Mouse (Mus musculus) embryonic fibroblast, embryonic 13.5 days (primary cell): ENCODE measurements around the gene Med31.

ENCODE experiments used
- CTCF ChIP-seq: IDR thresholded peaks from 2 replicates; pipeline ENCODE4 v1.5.1; 2011; ENCODE audit warnings: mild to moderate bottlenecking, control low read depth, low read length, moderate library complexity, borderline replicate concordance; ENCODE audit not compliant: insufficient read depth
- POLR2A ChIP-seq: IDR thresholded peaks from 2 replicates; pipeline ENCODE4 v1.6.1; 2011; ENCODE audit warnings: low read depth, mild to moderate bottlenecking, control low read depth, low read length, moderate library complexity

GRCm38 (mm10) chr11:72205256-72205655, 10.1 kb downstream of the Med31 start:
- no peak for TF ChIP-seq POLR2A
- no peak for TF ChIP-seq CTCF
